Mouse (Mus musculus): ENCODE results near the gene Plxnd1.

Plxnd1 gene

GRCm38 (mm10) chr6:115919876-115920275, 74.9 kb downstream of the Plxnd1 start:
- no peak for DNase-seq (ENCODE audit: low spot score in 2 of 2)

GRCm38 (mm10) chr6:115918615-115919014, 76.2 kb downstream of the Plxnd1 start:
- DNase-seq (ENCODE audit: low spot score in 2 of 2), result no peak

- no peak for DNase-seq (ENCODE audit: low spot score in 2 of 2)
Measured at GRCm38 (mm10) chr6:115916611-115917010, 78.2 kb downstream of the Plxnd1 start.

GRCm38 (mm10) chr6:115915601-115916445, 79.0 kb downstream of the Plxnd1 start:
- peak; percentile 60 to 74 for DNase-seq (ENCODE audit: low spot score in 2 of 2)

GRCm38 (mm10) chr6:115914511-115915202, 80.1 kb downstream of the Plxnd1 start:
- peak; percentile 65 to 81 for DNase-seq (ENCODE audit: low spot score in 2 of 2)

GRCm38 (mm10) chr6:115913482-115913881, 81.3 kb downstream of the Plxnd1 start:
- no peak for DNase-seq (ENCODE audit: low spot score in 2 of 2)

GRCm38 (mm10) chr6:115911763-115912162, 83.0 kb downstream of the Plxnd1 start:
- no peak for DNase-seq (ENCODE audit: low spot score in 2 of 2)

GRCm38 (mm10) chr6:115909940-115910339, 84.9 kb downstream of the Plxnd1 start:
- DNase-seq (ENCODE audit: low spot score in 2 of 2), result no peak

- no peak for DNase-seq (ENCODE audit: low spot score in 2 of 2)
Measured at GRCm38 (mm10) chr6:115909052-115909451, 85.8 kb downstream of the Plxnd1 start.

GRCm38 (mm10) chr6:115908421-115908982, 86.3 kb downstream of the Plxnd1 start:
- DNase-seq (ENCODE audit: low spot score in 2 of 2), result no peak

- no peak for DNase-seq (ENCODE audit: low spot score in 2 of 2)
Measured at GRCm38 (mm10) chr6:115906871-115907270, 87.9 kb downstream of the Plxnd1 start.

GRCm38 (mm10) chr6:115906455-115906854, 88.3 kb downstream of the Plxnd1 start:
- DNase-seq (ENCODE audit: low spot score in 2 of 2), result no peak

GRCm38 (mm10) chr6:115905568-115905967, 89.2 kb downstream of the Plxnd1 start:
- no peak for DNase-seq (ENCODE audit: low spot score in 2 of 2)

Measured in frontal cortex, postnatal 36 days (tissue).